Mouse (Mus musculus) MEL-GATA-1-ER (cell line): ENCODE measurements around the gene Dolpp1.

ENCODE experiments used
- DNase-seq: peaks from one replicate; pipeline ENCODE4 v3.0.0-alpha.2; 2012; ENCODE audit warnings: low read depth; ENCODE audit errors: extremely low read depth

Gene Dolpp1

DNA sequence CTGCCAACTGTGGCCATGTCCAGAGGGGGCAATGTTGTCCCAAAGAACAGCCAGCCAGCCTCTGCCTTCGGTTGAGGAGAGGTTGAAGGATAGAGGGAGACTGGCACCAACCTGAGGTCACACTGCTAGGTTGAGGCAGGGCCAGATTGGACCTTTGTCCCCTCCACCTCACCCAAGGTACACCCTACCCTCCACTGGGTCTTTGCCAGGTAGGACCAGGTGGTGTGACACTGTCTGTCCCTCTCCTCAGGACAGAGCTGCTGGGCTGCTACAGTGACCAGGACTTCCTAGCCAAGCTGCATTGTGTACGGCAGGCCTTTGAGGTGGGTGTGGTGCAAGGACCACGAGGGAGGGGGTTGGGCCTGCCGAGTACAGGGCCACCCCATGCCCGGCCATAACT is 14.3 kb upstream of the Dolpp1 start:
- DNase-seq: no peak

DNA sequence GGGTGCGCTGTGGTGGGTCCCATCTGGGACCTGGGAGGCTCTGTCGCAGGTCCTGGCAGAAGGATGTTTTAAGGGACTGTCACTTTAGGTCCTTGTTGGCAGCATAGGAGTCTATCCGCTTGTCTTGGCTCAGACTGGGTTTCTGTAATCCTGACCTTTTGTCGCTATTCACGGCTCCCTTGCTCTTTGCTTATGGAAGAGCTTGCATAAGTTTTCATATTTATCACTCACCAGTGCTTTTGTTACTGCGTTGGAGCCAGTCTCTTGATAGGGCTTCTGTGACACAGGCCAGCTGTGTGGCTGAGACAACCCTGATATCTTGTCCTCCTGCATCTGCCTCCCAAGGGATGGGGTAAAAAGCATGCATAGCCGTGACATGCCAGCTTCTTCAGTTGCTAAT is 12.7 kb upstream of the Dolpp1 start:
- DNase-seq: no peak

DNA sequence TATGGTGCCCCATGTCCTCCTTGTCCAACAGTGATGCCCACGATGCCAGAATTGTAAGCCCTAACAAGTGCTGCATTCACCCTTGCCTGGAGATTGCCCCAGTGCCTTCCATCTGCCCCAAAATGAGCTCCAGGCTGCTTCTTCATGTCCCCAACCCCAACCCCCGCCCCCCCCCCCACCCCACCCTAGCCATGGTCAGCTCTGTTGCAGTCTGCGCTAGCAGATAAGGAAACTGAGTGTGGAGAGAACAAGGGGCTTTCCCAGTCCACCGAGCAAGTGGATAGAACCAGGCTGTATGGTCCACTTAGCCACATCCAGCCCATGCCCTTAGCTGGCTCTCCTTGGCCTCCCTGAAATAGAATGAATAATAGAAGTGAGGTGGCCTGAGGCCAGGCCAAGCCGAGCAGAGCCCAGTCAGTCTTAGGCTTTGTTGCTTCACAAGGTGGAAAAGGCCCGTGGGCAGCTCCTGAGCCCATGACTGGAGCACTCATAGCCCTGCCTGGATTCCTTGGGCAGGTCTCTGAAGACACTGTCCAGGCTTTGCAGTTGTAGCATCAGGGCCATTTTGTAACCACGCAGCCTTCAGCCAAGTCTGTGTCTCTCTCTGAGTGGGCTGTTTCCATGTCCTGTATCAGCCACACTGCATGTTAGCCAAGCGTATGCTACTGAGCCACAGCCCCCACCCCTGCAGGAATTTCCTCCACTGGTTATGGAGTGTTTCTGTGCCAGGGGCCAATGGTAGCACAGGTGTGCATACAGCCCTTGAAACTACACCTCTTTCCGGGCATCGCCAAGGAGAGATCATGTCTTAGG is 11.3 kb upstream of the Dolpp1 start:
- no peak for DNase-seq

DNA sequence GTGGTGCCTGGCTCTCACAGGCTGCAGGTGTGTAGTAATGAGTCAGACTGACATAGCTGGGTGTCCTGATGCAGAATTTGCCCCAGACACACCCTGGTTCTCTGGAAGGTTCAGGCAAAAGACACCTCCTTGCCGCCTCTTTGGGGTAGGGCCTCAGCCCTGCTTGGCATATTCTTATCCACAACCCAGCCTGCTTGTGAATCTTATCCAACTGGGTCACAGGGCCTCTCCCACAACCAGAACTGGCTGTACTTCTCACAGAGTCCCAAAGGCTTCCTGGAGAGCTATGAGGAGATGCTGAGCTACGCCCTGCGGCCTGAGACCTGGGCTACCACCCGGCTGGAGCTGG is 10.7 kb upstream of the Dolpp1 start:
- DNase-seq: no peak

DNA sequence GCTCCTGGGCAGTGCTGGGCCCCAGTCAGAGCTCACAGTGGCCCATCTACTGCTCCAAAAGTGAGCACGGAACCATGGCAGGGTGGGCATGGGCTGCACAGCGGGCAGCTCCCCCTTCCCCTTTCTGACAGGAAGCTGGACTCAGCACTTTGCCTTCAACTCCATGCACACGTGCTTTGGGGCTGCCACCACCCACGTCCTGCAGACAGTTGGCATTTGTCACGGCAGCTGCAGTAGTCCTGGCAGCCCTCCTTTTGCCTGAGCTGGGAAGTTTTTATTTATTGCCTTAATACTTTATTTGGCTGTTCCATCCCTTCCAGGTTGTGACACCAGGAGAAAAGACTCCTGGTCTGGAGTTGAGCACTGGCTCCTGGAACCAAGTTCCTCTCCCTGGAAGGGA is 7.2 kb upstream of the Dolpp1 start:
- DNase-seq: no peak

DNA sequence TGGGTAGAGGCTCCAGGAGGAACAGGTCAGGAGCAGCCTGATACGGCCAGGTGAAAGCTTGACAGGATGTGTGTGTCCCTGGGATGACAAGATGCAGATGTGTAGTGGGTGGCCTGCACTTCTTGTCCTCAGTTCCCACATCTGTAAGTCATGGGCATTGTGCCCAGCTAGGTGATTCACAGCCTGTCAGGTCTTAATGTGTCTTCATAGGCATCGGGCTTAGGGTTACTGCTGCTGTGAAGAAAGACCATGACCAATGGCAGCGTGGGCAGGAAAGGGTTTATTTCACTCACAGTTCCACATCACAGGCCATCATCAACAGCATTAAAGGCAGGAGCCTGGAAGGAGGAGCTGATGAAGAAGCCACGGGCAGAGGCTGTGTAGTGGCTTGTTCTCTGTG is 6.5 kb upstream of the Dolpp1 start:
- DNase-seq: no peak

DNA sequence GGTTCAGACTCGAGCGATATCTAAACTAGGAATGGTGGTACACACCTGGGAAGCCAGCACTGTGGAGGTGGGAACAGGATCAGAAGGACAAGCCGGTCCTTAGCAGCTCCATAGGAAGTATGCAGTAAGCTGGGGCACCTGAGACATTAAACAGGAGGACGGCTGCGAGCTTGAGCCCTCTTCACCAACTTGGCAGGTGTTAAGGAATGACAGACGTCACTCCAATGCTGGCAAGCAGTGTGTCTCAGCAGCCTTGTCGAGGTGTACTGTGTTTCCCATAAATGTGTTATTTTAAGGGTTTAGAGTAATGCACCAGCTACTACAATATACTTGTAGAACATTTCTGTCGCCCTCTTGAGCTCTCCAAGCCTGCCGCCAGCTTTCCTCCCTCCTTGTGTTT is 5.1 kb upstream of the Dolpp1 start:
- DNase-seq: no peak

DNA sequence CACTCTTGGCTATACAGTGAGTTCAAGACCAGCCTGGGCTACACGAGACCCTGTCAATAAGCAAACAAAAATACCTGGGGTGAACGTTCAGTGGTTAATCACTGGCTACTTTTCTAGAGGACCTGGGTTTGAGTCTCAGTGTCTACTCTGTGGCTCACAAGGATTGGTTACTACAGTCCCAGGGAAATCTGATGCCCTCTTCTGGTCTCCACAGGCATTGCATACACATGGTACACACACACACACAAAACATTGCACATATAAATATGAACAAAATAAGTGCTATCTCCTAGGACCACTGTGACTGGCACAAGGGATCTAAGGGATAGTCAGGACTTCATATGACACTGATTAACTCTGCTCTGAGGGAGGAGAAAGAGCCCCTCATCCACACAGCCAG is 3.1 kb upstream of the Dolpp1 start:
- no peak for DNase-seq

DNA sequence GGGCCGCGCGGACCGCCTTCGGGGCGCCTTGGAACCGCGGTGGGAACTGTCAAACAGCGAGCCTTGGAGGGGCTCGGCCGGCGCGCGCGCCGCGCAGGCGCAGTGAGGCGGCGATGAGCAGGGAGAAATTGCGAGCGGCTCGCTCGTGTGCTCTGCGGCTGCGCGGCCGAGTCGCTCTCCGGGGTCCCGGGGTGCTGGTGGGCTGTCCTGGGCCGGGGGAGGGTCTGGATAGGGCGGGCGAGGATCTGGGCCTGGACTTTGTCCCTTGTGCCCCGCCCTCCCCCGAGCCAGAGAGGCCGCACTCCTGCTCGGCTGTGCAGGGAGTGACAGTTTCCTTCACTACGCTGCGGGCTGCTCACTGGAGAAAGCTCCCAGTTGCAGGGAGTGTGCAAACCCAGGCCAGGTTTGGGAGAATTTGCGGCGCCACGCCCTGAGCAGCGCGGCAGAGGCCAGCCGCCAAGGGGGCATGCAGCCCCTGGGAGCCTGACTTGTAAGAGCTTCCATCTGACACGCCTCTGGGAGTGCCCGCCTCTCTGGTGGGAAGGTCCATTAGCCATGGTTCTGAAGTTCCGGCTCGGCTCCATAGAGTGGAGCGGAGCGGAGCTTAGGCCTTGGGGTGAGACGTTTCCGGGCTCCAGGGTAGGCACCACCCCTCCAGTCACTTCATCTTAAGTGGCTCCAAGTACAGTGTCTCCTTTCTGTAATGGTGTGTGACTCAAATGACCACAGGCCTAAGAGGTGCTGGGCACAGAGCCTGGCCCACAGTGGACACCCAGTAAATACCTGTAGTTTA is 719 bp downstream of the Dolpp1 start:
- peak; percentile 32 for DNase-seq

DNA sequence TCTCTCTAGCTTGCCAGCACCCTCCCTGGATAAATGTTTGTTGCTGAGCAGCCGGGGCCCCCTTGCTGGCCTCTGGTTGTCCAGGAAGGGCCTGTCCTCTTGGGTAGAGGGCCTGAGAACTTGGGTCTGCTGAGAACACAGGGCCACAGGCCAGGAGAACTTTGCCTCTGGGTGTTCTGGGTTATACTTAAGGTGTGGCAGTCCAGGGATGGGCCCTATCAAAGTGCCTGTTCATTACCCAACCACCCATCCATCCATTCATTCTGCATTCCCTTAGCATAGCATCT is 1.3 kb downstream of the Dolpp1 start:
- DNase-seq: no peak

DNA sequence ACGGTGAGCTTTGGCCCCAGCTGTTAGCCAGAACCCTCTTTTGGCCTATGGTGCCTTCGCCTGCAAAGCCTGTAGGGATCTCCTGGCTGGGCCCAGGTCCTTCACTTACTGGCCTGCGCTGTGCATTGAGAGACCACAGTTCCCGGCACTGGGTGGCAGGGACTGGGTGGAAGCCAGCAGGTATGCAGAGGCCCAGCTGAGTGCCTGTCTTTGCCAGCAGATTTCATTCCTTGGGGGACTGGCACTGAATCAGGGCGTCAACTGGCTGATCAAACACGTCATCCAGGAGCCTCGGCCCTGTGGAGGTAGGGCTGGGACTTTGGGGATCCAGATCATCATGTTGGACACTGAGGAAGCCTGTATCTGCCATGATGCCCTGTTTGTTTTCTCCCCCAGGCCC is 3.7 kb downstream of the Dolpp1 start:
- DNase-seq: no peak

DNA sequence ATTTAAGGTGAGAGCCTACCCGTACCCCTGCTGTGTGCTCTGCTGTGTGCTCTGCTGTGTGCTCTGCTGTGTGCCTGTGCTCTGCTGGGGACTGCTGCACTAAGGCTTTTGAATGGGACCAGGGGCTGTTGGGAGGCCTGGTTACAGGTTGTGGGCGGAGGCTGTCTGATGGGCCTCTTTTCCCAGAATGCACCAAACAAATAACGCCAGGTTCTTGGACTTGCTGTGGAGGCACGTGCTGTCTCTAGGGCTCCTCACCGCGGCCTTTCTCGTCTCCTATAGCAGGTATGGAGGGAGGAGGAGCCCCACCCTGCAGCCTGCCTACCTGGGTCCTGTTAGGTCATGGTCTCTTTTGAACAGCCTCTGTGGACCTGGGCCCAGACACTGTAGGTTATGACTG is 4.2 kb downstream of the Dolpp1 start:
- DNase-seq: no peak

DNA sequence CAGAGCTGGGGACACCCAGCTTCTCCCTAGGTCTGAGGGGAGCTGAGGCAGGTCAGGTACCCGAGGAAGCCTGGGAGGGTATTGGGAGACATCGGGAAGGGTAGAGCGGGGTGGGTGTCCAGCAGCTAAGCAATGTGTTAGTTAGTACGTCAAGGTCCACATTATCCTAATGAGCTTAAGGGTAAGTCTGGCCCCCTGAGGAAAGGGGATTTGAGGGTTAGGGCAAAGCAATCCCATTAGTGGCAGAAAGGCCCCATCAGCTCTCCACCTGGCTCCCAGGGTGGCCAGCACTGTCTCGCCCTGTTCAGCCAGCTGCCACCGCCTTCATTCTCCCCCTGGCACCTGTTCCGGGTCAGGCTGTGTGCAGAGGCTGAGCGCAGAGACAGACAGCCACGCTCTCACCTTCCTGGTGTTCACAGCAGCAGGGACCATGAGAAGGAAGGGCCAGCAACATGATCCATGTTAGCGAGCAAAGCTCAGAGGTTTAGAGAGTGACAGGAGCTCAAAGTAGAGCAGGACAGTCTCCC is 6.0 kb downstream of the Dolpp1 start:
- no peak for DNase-seq

DNA sequence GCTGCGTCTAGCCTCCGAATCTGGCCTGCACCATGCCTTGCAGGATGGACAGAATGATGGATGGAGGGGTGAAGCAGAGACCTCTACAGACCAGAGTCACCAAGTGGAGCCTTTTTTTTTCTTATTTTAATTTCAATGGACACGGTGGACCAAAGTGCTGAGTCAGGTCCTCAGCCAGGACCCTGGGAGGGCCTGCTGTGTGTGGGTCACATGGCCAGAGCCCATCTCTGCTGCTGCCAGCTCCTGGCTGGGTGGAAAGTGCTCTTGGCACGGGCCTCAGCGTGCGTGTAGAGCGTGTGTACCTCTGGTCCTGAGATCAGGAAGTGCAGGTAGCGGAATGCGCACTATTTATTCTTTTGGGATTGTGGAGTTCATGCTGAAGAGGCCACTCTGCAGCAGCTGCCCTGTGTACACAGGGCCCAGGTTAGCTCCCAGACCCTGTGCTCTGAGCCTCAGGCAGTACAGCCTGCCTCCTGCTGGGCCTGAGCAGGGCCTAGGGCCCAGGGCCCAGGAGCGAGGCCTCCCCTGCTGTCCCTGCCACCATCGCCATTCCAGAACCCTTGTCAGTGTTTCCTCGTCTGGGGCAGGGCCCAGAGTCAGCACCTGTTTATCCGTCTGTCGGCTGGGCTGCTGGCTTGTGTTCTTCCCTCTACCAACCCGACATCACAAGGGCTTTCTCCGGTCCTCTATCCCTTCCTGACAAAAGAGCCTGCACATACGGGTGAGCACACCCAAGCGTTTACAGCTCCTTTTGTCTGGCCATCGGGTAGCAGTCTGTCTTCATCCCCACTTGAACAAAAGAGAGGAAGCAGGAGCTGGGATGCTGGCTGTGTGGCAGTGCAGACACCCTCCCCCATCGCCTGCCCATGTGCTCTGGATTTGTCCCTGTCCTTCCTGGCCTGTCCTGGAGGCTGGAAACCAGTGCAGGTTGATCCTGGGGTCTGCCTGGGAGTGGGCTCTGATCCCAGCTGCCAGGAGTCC is 7.4 kb downstream of the Dolpp1 start:
- no peak for DNase-seq

DNA sequence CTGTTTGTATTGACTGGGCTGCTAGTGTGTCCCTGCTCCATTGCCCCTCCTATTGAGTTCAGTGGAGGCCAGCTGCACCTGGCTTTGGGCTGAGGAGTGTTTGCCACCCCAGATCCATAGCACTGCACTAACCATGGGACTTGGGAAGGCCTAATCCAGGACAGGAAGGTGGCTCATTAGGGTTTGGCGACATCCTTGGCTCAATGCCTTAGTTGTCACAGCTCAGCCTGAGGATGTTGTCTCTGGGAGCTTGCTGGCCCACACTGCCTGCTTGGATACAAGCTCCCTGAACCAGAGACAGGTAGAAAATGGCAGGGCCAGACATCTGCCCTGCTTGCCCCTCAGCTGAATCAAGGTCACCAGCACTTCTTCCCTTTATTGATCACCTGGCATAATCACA is 9.5 kb downstream of the Dolpp1 start:
- no peak for DNase-seq

DNA sequence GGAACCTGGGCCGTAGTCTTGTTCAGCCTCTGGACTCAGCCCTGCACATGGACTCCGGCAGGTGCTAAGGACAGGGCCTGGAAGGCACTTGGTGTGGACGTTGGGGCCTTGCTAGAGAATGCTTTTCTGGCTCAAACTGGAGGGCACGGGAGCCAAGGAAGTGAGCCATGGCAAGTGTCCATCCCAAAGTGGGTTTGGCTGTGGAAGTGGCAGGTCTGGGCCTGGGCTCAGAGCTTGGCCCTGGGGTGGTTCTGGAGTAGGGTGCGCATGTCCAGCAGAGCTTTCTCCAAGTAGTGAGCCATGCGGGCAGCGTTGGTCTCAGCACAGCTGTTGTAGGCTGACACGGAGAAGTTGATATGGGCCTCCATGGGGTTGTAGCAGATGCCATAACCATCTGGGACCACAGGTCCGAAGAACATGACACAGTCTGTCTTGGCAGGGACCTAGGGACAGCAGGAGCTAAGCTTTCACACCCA is 10.3 kb downstream of the Dolpp1 start:
- DNase-seq: no peak

DNA sequence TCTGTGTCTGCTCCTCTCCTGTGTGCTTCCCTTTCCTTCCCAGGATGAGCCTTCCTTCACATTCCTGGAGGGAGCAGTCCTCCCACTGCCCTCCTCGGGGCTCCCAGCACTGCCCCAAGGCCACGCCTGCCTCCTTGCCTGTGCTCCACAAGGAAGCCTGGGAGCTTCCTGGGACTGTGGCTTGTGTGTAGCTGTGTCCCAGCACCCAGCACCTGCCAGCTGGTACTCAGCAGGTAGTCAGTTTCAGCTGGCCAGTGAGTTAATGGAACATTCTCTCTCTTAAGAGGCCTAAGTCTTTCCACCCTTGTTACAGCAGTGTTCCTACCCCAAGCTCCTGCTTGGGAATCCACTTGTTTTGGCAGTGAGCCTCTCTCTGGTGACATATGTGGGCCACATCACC is 10.8 kb downstream of the Dolpp1 start:
- no peak for DNase-seq

DNA sequence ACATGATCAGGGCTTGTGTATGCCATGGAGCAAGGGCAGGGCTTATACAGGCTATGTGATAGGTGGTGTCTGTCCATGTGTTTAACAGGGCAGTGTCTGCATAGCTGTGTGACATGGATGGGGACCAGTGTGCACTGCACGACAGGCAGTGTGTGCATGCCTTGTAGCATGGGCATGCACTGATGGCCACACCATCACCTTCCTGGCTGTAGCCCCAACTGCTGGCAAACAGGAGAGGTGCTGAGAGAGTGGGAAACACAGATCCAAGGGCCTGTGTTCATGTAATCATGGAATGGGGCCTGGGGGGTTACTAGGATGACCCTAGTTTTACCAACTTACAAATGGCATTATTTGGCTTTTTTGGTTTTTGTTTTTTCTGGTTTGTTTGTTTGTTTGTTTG is 11.8 kb downstream of the Dolpp1 start:
- no peak for DNase-seq

DNA sequence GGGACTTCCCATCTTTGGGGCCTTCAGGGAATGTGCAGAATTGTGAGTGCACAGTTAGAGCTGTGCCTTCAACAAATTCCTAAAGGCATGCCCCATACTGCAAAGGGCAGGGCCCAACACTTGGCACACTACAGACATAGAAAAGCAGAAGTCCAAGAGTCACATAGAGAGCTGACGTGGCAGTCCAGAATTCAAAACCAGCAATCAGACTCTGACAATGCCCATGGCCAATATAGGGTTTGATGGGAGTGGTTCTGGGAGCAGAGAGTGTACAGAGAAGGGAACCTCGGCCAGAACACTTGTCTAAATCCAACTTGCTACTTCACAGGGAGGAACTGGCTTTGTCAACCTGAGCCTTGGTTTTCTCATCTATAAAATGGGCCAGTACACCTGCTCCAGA is 15.2 kb downstream of the Dolpp1 start:
- no peak for DNase-seq

DNA sequence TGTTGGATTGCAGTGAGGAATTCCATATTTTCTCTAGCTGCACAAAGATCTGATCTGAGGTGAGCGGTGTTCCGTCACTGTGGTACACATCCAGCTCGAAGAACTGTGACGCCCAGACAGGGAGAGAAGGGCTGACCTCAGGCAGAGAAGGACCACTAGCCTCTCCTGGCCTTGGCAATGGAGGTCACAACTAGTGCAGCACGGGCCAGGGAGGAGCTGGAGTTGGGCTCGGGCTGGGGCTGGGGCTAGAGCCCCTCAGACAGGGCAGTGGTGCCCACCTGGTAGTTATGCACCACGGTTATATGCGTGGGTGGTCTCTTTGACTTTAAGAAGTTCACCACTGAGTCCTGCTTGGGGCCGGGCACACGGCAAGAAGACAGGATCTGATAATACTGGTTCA is 15.7 kb downstream of the Dolpp1 start:
- no peak for DNase-seq

DNA sequence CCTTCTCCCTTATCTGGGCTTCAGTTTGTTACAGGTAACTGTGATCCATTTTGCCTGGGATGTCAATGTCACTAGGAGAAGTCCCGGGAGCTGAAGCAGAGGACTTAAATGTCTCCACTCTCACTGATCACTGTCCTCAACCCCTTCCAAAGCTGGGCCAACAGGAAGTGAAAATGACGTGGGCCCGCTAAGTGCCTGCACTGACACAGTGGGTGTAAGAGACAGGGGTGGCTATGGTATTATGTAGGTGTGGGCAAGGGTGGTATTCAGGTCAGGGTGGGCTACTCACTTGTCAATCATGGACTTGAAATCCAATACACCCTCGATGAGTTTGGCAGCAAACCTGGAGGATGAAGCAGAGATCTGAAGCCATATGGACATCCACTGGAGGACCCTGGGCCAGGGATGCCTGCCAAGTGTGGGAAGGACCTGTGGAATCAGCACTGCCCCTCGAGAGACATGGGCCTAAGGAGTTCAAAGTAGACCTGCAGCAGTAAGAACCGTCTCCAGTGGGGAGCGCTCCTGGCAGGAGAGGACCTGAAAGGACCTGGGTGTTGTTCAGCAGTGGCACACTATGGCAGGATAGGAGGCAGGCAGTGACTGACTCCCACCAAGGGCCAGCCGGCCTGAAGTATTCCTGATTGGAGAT is 16.5 kb downstream of the Dolpp1 start:
- DNase-seq: no peak
